ENCODE assay signal across 9 mouse cellular contexts in genomic region chr17:10326596-10327045, GRCm38 (mm10). TPM values are rescaled to one million over a fixed set of nuclear protein-coding genes. Genes with fewer than 3 reads are reported as not detected.
DNase-seq lines count a peak whose midpoint lies in the region; ATAC-seq and TF ChIP-seq lines count a peak whose summit lies in the region.
"Had no signal": no experiment of that assay in that cellular context is flagged by ENCODE, and none has a peak within 500 bp of the region (broad histone marks: within the 10 kb centered on the region; RNA-seq: fewer than 3 reads in every experiment).

No protein-coding gene starts in this region.

- no peak for TF ChIP-seq POLR2A in cortical plate, adult 2 months (IDR thresholded peaks at IDR 0.05; ENCODE audit: extremely low read depth, insufficient read depth, low read length)

- TF ChIP-seq CTCF in cortical plate, adult 2 months (IDR thresholded peaks at IDR 0.05; ENCODE audit: extremely low read depth, insufficient read depth, low read length), result 0 out of 2 replicates have a peak, but pooled peaks have one; percentile 5

- H3K4me2 ChIP-seq in midbrain, embryonic 11.5 days, result no peak overlapping the region
- H3K4me2 ChIP-seq: neural tube, embryonic 13.5 days had no signal

- no peaks in the 10 kb centered on the region; the same call in 1 of the 2 replicates for H3K9me3 ChIP-seq in midbrain, embryonic 11.5 days (ENCODE audit: control insufficient read depth, low read length)
- H3K9me3 ChIP-seq: neural tube, embryonic 13.5 days had no signal

- H3K36me3 ChIP-seq in midbrain, embryonic 11.5 days (ENCODE audit: control insufficient read depth, insufficient read depth, low read length), result 0 out of 2 replicates have a peak, but pooled peaks cover 2% of the 10 kb centered on the region
- H3K36me3 ChIP-seq: neural tube, embryonic 13.5 days had no signal

- WGBS in midbrain, embryonic 11.5 days, result 80% methylated on average over 3 of the region's 3 CpGs

- no peaks in the 10 kb centered on the region for H3K27me3 ChIP-seq in midbrain, embryonic 11.5 days (ENCODE audit: control insufficient read depth, insufficient read depth, low read length)
- H3K27me3 ChIP-seq: neural tube, embryonic 13.5 days had no signal

- intact Hi-C loops in heart, postnatal 25 days (cut with DNase I), result loop anchor here (5.0 kb wide), 1 partner anchor 36 kb away; no protein-coding TSS in a partner anchor

- no peak overlapping the region for H3K4me3 ChIP-seq in cortical plate, adult 2 months (ENCODE audit: insufficient read depth, low read length)
- no peak overlapping the region for H3K4me3 ChIP-seq in midbrain, embryonic 11.5 days (ENCODE audit: low read depth, low read length)
- H3K4me3 ChIP-seq: neural tube, embryonic 13.5 days had no signal

- H3K4me1 ChIP-seq in cortical plate, adult 2 months (ENCODE audit: control insufficient read depth, insufficient read depth, low read length), result peaks cover 3% of the 10 kb centered on the region; the same call in 1 of the 2 replicates
- peaks cover 13% of the 10 kb centered on the region for H3K4me1 ChIP-seq in midbrain, embryonic 11.5 days (ENCODE audit: control insufficient read depth, insufficient read depth, low read length)

- peak overlapping the region; percentile 82 for H3K27ac ChIP-seq in cortical plate, adult 2 months (ENCODE audit: insufficient read depth, low read length)
- no peak overlapping the region for H3K27ac ChIP-seq in midbrain, embryonic 11.5 days (ENCODE audit: low read depth, low read length)
- H3K27ac ChIP-seq: neural tube, embryonic 13.5 days had no signal

- ATAC-seq in midbrain, embryonic 11.5 days (ENCODE audit: low FRiP score), result no peak

- H3K9ac ChIP-seq in midbrain, embryonic 11.5 days (ENCODE audit: low read length), result no peak overlapping the region
- H3K9ac ChIP-seq: neural tube, embryonic 13.5 days had no signal

- peak; percentile 92 for DNase-seq in layer of hippocampus, adult 9-11 months
- no peak for DNase-seq in layer of hippocampus, postnatal 36 days
- peak; percentile 17 for DNase-seq in T-cell, adult 2 months (ENCODE audit: low spot score)
- peak; percentile 74 for DNase-seq in heart, postnatal 25 days (ENCODE audit: low spot score)
- DNase-seq in lung, postnatal 36 days, result peak; percentile 89
- DNase-seq in urinary bladder, adult 2 months (ENCODE audit: low spot score), result no peak
- no peak for DNase-seq in midbrain, embryonic 11.5 days (ENCODE audit: low spot score, missing footprints)

RNA-seq across cellular contexts. Expression of gene Qk, which starts 7.0 kb away (rescaled TPM):
- 100 to 1,000 TPM; 367 to 426 TPM for total RNA-seq in layer of hippocampus, postnatal 36 days (2021)
- 263 and 285 TPM in 2 replicates for polyA plus RNA-seq in cortical plate, adult 2 months (2012; rRNA removed)
- 100 to 1,000 TPM; 444 to 447 TPM for total RNA-seq in heart, postnatal 25 days (2021)
- polyA plus RNA-seq in urinary bladder, adult 2 months (2012; rRNA removed), result 74.0 and 86.9 TPM in 2 replicates
- polyA plus RNA-seq in midbrain, embryonic 11.5 days (2014; fragmentation: Nextera tagmentation; extraction: Ambion mirVana), result 63.2 and 73.7 TPM in 2 replicates

Comparison
In these comparisons a context has a peak if more than half of its experiments do, and no peak if none do; other contexts are left out.
1. DNase-seq: peak in layer of hippocampus, adult 9-11 months (single experiment), T-cell, adult 2 months (single experiment), heart, postnatal 25 days (single experiment) and lung, postnatal 36 days (single experiment); none in layer of hippocampus, postnatal 36 days (0 of 2), urinary bladder, adult 2 months (single experiment) and midbrain, embryonic 11.5 days (single experiment).